Mouse (Mus musculus): ENCODE results near the gene Serac1. TPM values are rescaled to one million over a fixed set of nuclear protein-coding genes. Genes with fewer than 3 reads are reported as not detected.

Gene Serac1
- polyA plus RNA-seq, 1 experiment from 2014 or later: 4.8 TPM

DNA sequence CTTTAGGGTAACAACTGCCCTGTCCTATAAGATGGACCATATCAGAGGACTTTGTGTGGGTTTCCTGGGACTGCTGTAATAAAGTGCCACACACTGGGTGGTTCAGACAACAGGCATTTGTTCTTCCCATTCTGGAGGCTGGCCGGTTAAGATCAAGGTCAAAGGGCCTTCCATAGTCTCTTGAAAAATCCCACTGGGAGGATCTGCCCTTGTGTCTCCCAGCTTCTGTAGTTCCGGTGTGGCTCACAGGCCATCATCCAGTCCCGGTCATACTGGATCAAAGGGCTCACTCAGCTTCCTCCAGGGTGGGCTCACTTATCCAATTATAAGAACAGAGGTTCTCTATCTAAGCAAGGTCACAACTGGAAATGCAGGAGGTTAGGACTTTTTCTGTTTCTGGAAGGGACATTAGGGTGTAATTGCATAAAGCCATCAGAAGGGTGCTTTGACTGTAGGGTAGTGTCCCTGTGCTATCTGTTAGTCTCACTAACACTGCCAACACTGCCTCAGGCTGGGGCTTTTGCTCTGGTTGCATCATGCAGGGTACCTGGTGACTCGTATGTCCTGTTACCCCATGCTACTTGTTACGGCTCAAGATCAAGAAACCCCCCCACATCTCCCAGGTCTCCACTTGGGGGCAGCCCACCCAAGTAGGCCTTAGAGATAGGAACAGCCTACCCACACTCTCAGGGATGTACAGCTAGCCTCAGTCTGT, 86.5 kb downstream of the Serac1 start:
- H3K9me3 ChIP-seq (ENCODE audit: low read depth, low read length): no peaks in the 10 kb centered on the region
- H3K27me3 ChIP-seq (ENCODE audit: insufficient read depth, low read length): no peaks in the 10 kb centered on the region
- H3K4me3 ChIP-seq (ENCODE audit: low read depth, low read length): no peak overlapping the region
- H3K4me2 ChIP-seq: no peak overlapping the region
- TF ChIP-seq CTCF (IDR thresholded peaks at IDR 0.05; ENCODE audit: low read depth): no peak
- no peaks in the 10 kb centered on the region for H3K36me3 ChIP-seq (ENCODE audit: insufficient read depth)
- no peak overlapping the region for H3K9ac ChIP-seq
- WGBS: 76% methylated on average over 5 of the region's 5 CpGs
- no peak overlapping the region for H3K27ac ChIP-seq (ENCODE audit: low read depth)
- no peaks in the 10 kb centered on the region; the same call in 1 of the 2 replicates for H3K4me1 ChIP-seq (ENCODE audit: insufficient read depth)
- DNase-seq: no peak
- ATAC-seq (ENCODE audit: insufficient read depth): no peak

Other genes starting within 250 kb of the Serac1 start
- gene Snx9, start 238.4 kb downstream of the Serac1 start, polyA plus RNA-seq (2014; fragmentation: Nextera tagmentation; extraction: Ambion mirVana): 37.0 and 38.8 TPM in 2 replicates
- gene Synj2, start 138.5 kb downstream of the Serac1 start, polyA plus RNA-seq (2014; fragmentation: Nextera tagmentation; extraction: Ambion mirVana): 3.6 TPM in 2 replicates
- 183 and 184 TPM in 2 replicates for gene Gtf2h5, start within 50 bp of the Serac1 start, polyA plus RNA-seq (2014; fragmentation: Nextera tagmentation; extraction: Ambion mirVana)
- 88.0 and 93.3 TPM in 2 replicates for gene Tulp4, start 26.7 kb upstream of the Serac1 start, polyA plus RNA-seq (2014; fragmentation: Nextera tagmentation; extraction: Ambion mirVana)
- gene Tmem181a, start 177.1 kb upstream of the Serac1 start, polyA plus RNA-seq (2014; fragmentation: Nextera tagmentation; extraction: Ambion mirVana): 25.1 and 27.0 TPM in 2 replicates
- gene Dynlt1a, start 237.8 kb upstream of the Serac1 start, polyA plus RNA-seq (2014; fragmentation: Nextera tagmentation; extraction: Ambion mirVana): 18.7 and 19.0 TPM in 2 replicates

Measured in lung, embryonic 14.5 days (tissue).